Mouse (Mus musculus) heart, adult 2 months (tissue): ENCODE results near the gene Olfr765. TPM values are rescaled to one million over a fixed set of nuclear protein-coding genes. Genes with fewer than 3 reads are reported as not detected.
"Not testable (repeated sequence)": the region's sequence is repeated elsewhere in the genome, so short reads cannot be mapped to it uniquely, and the experiment has no call there.

ENCODE experiments used
- DNase-seq, 2 experiments: peaks; one replicate each; pipeline ENCODE4 v3.0.0; 2021
- H3K27ac ChIP-seq: fragments of 200-600 bp; 2 replicates; pipeline ENCODE4 v1.8.1; 2022
- H3K27me3 ChIP-seq: fragments of 200-500 bp; 2 replicates; pipeline ENCODE4 v1.6.1; 2012; ENCODE audit warnings: mild to moderate bottlenecking, low read length, inconsistent platforms, mixed read lengths; ENCODE audit not compliant: control insufficient read depth, insufficient read depth
- H3K36me3 ChIP-seq: fragments of 200-500 bp; 2 replicates; pipeline ENCODE4 v1.6.1; 2012; ENCODE audit warnings: low read length, inconsistent platforms; ENCODE audit not compliant: control insufficient read depth, insufficient read depth
- H3K4me1 ChIP-seq: fragments of 200-500 bp; 2 replicates; pipeline ENCODE4 v1.6.1; 2011; ENCODE audit warnings: low read length; ENCODE audit not compliant: control insufficient read depth, insufficient read depth
- H3K4me3 ChIP-seq: fragments of 200-600 bp; 2 replicates; pipeline ENCODE4 v1.8.1; 2022
- H3K79me2 ChIP-seq: fragments of 200-500 bp; replicated peaks from 2 replicates; pipeline ENCODE4 v1.6.1; 2012; ENCODE audit warnings: mild to moderate bottlenecking, inconsistent platforms, low read length, moderate library complexity, mixed read lengths; ENCODE audit not compliant: control insufficient read depth, insufficient read depth
- H3K9ac ChIP-seq: fragments of 200-500 bp; 2 replicates; pipeline ENCODE4 v1.6.1; 2012; ENCODE audit warnings: low read depth, mild to moderate bottlenecking, control low read depth, inconsistent platforms, low read length, mixed read lengths
- CTCF ChIP-seq: fragments of 200-600 bp; IDR thresholded peaks from 2 replicates; pipeline ENCODE4 v1.8.1; 2022; ENCODE audit warnings: antibody characterized with exemption, mild to moderate bottlenecking, moderate library complexity
- EP300 ChIP-seq: fragments of 200-500 bp; IDR thresholded peaks from 2 replicates; pipeline ENCODE4 v1.6.1; 2011; ENCODE audit warnings: low read depth, low read length, control low read depth; ENCODE audit not compliant: insufficient read depth
- POLR2A ChIP-seq: fragments of 200-500 bp; IDR thresholded peaks from 2 replicates; pipeline ENCODE4 v1.6.1; 2011; ENCODE audit warnings: mild to moderate bottlenecking, low read depth, low read length, control low read depth; ENCODE audit not compliant: insufficient read depth
- WGBS: fragments of 180-500 bp; shearing (Covaris S2); methylation state at CpG from one replicate; pipeline ENCODE4 v1.1.7; 2018; 5-methylcytosine and 5-hydroxymethylcytosine counted together
- intact Hi-C: fragments of 180-260 bp; cut with DNase I; formaldehyde crosslinking; loops from one replicate; pipeline ENCODE4 v1.15.1; 2025
- long read RNA-seq: library from polyadenylated mRNA; stranded (forward); transcript quantifications from one replicate; pipeline ENCODE4 v2.0.0, GENCODE M21; 2021
- polyA plus RNA-seq: library from polyadenylated mRNA; depleted of rRNA; stranded (reverse); fragments of >200 nt; gene quantifications from 2 replicates; pipeline ENCODE4 v1.2.3, GENCODE M21; 2012; rRNA removed
- total RNA-seq, 2 experiments: library from RNA; stranded (reverse); gene quantifications; 2 replicates each; pipeline ENCODE4 v1.2.3; 2021

The Olfr765 gene
- not detected for total RNA-seq
- not detected in 2 replicates for polyA plus RNA-seq
- long read RNA-seq = 0 reads

DNA sequence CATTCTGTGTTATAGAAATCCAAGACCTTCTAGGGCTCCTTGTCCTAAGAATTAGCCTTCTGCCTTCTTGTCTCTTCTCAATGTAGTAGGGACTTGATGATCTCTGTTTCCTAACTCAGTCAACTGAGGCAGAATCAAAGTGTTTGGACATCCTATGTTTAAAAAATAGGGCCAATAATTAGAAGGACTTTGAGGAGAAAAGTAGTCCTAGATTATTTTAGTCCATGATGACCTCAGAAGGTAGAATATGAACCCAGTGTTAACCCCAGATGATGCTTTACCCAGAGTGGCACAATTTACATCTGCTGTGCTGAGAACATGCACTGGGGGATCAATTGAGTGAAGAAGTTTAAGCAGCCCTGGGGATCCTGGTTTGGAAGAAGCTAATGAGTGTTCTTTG, at the start of gene Olfr765:
Gene Olfr765 (minus strand): TSS at position 101 of the 400 bp plus-strand sequence.
- H3K27me3 ChIP-seq, H3K9ac ChIP-seq, H3K27ac ChIP-seq, DNase-seq, H3K36me3 ChIP-seq, H3K4me3 ChIP-seq, H3K79me2 ChIP-seq, intact Hi-C loops, H3K4me1 ChIP-seq: not testable (repeated sequence)

DNA sequence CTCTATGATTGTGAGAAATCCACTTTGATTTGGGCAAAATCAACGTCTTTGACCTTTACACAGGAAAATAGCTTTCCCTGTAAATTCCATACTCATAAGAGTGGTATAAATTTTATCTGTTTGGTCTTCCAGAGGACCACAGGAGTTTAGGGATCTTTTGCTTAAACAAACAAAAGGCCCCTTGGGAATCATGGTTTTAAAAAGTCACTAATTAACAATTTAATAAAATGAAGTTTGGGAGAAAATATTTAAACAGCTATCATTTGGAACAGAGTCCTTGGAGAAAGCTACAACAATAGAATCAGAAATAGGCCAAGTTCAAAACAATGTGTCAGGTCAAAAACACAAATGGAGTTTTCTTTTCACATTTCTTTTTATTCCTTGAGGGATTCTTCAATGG, 49.5 kb upstream of the Olfr765 start, which contains the start of gene Olfr768:
Gene Olfr768 (minus strand): TSS at position 101 of the 400 bp plus-strand sequence.
- H3K79me2 ChIP-seq = no peaks in the 10 kb centered on the region
- H3K4me1 ChIP-seq = no peaks in the 10 kb centered on the region
- no peak within 1 kb of the TSS for H3K9ac ChIP-seq
- no peak within 1 kb of the TSS for H3K27ac ChIP-seq
- TF ChIP-seq POLR2A (no peak), CTCF (no peak), EP300 (no peak)
- no peak within 1 kb of the TSS for H3K4me3 ChIP-seq
- WGBS = 68% methylated on average over 1 of the region's 1 CpGs
- intact Hi-C loops = no loop called here
- H3K36me3 ChIP-seq = no peaks in the 10 kb centered on the region
- no peak for DNase-seq
- H3K27me3 ChIP-seq = no peaks in the 10 kb centered on the region

DNA sequence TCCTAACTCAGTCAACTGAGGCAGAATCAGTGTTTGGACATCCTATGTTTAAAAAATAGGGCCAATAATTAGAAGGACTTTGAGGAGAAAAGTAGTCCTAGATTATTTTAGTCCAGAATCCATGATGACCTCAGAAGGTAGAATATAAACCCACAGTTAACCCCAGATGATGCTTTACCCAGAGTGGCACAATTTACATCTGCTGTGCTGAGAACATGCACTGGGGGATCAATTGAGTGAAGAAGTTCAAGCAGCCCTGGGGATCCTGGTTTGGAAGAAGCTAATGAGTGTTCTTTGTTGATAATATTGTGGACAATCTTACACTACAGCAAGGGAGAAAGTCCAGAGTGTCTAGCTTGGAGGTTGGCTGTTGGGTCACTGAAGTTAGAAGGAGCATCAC, 33.0 kb upstream of the Olfr765 start, which contains the start of gene Olfr767:
Gene Olfr767 (minus strand): TSS at position 101 of the 400 bp plus-strand sequence.
- intact Hi-C loops, H3K27me3 ChIP-seq, H3K4me3 ChIP-seq, H3K79me2 ChIP-seq, H3K36me3 ChIP-seq, H3K9ac ChIP-seq, DNase-seq, H3K4me1 ChIP-seq, H3K27ac ChIP-seq: not testable (repeated sequence)

DNA sequence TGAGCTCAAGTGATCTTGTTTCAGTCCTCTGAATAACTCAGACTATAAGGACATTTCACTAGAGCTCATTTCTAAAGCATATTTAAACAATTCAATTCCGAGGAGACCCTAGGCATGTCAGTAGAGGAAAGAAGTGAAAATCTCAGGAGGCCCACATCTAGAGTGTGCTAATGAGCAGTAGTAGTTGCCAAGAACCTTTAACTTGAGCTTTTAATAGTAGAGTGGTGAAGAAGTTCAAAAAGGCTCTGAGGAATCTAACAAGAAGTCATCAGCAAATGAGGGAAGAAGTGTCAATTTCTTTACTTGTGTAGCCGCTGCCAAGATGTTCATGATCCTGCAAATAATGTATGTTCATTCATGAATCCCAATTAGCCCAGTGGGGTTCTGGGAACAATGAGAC, 19.1 kb upstream of the Olfr765 start, which contains the start of gene Olfr766-ps1:
Gene Olfr766-ps1 (minus strand): TSS at position 101 of the 400 bp plus-strand sequence.
- Histone ChIP-seq H3K9ac (no peak within 1 kb of the TSS), H3K79me2 (no peaks in the 10 kb centered on the region), H3K27ac (no peak within 1 kb of the TSS), H3K4me3 (no peak within 1 kb of the TSS), H3K36me3 (no peaks in the 10 kb centered on the region), H3K27me3 (no peaks in the 10 kb centered on the region), H3K4me1 (no peaks in the 10 kb centered on the region)
- intact Hi-C loops = no loop called here
- DNase-seq = no peak
- no peak for TF ChIP-seq CTCF
- no peak for TF ChIP-seq POLR2A
- TF ChIP-seq EP300 = no peak
- WGBS = 78% methylated on average over 2 of the region's 2 CpGs

DNA sequence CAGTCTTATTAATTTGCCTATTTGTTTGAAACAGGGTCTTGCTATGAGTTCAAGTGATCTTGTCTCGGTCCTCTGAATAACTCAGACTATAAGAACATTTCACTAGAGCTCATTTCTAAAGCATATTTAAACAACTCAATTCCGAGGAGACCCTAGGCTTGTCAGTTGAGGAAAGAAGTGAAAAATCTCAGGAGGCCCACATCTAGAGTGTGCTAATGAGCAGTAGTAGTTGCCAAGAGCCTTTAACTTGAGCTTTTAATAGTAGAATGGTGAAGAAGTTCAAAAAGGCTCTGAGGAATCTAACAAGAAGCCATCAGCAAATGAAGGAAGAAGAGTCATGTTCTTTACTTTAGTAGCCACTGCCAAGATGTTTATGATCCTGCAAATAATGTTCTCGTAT, 10.0 kb downstream of the Olfr765 start, which contains the start of gene Olfr764-ps1:
Gene Olfr764-ps1 (minus strand): TSS at position 101 of the 400 bp plus-strand sequence.
- 66% methylated on average over 3 of the region's 3 CpGs for WGBS
- Histone ChIP-seq H3K4me1 (no peaks in the 10 kb centered on the region), H3K79me2 (no peaks in the 10 kb centered on the region), H3K9ac (no peak within 1 kb of the TSS), H3K27me3 (no peaks in the 10 kb centered on the region), H3K4me3 (no peak within 1 kb of the TSS), H3K27ac (no peak within 1 kb of the TSS), H3K36me3 (no peaks in the 10 kb centered on the region)
- intact Hi-C loops = no loop called here
- TF ChIP-seq POLR2A (no peak), EP300 (no peak), CTCF (no peak)
- no peak for DNase-seq

DNA sequence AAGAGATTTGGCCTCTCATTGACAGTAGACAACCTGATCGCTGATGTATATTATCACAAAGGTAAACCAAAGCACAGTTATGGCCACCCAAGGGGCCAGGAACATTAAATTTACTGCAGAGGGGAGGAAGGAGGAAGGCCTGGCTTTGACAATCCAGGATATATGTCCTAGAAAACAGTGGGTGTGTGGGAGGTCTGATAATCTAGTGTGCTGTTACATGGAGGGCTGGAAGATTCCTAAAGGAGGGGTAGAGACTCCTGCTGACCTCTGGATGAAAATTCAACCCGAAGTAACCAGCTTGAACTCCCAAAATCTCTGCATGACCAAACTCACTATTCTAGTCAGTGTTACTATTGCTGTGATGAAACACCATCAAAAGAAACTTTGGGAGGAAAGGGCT, 21.5 kb downstream of the Olfr765 start:
- Histone ChIP-seq H3K36me3 (no peaks in the 10 kb centered on the region), H3K27ac (no peak overlapping the region), H3K27me3 (no peaks in the 10 kb centered on the region), H3K4me1 (no peaks in the 10 kb centered on the region), H3K4me3 (no peak overlapping the region), H3K79me2 (no peaks in the 10 kb centered on the region), H3K9ac (no peak overlapping the region)
- no peak for DNase-seq
- TF ChIP-seq CTCF = no peak
- no peak for TF ChIP-seq POLR2A
- no peak for TF ChIP-seq EP300
- 63% methylated on average over 2 of the region's 2 CpGs for WGBS
- intact Hi-C loops = no loop called here
